Mouse (Mus musculus) gastrocnemius, adult 8-10 months (tissue): ENCODE results near the gene Eif4g1. TPM values are rescaled to one million over a fixed set of nuclear protein-coding genes. Genes with fewer than 3 reads are reported as not detected.

Source experiments
- DNase-seq, 2 experiments: peaks; one replicate each; pipeline ENCODE4 v3.0.0; 2022; ENCODE audit warnings: low spot score in 2 of 2
- total RNA-seq, 4 experiments: library from RNA; stranded (reverse); gene quantifications; 2 replicates each; pipeline ENCODE4 v1.2.4; 2022

Gene Eif4g1
- total RNA-seq, 4 experiments from 2014 or later = 448 to 476 (median 451) TPM

GRCm38 (mm10) chr16:20724338-20724748 lies 56.2 kb downstream of the Eif4g1 start:
- DNase-seq = no peak

DNA sequence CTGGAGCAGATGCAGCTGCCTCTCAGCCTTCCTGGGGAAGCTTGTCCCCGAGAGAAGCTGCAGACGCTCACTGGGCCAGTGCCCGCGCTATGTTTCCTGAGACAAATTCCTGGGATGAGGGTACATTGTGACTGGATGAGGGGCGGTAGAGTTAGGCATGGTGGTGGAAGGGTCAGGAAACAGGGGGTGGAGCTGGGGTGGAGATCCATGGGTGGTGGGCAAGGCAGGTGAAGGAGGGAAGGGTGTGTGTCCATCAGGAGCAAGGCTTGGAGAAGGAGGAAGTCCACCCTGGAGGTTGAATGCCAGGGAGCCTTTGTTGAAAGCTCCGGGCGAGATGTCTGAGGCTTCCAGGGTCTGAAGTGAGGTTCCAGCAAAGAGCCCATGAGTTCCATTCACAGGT lies 57.2 kb downstream of the Eif4g1 start:
- DNase-seq = no peak

GRCm38 (mm10) chr16:20725750-20726149 lies 57.6 kb downstream of the Eif4g1 start:
- no peak for DNase-seq

GRCm38 (mm10) chr16:20726384-20726783 lies 58.3 kb downstream of the Eif4g1 start:
- DNase-seq = no peak

GRCm38 (mm10) chr16:20730293-20730711 lies 62.2 kb downstream of the Eif4g1 start:
- DNase-seq = no peak

- DNase-seq = no peak
Measured at GRCm38 (mm10) chr16:20731688-20732087, 63.6 kb downstream of the Eif4g1 start.

- DNase-seq = no peak
Measured at GRCm38 (mm10) chr16:20732251-20732924, 64.3 kb downstream of the Eif4g1 start.

GRCm38 (mm10) chr16:20732925-20733730 lies 65.0 kb downstream of the Eif4g1 start, which contains the start of gene Chrd:
Chrd (plus strand) TSS chr16:20733127.
- peak; percentile 52 to 67 for DNase-seq

- no peak for DNase-seq
Measured at GRCm38 (mm10) chr16:20733731-20734730, 65.9 kb downstream of the Eif4g1 start, which contains the start of gene Thpo. Thpo (minus strand) TSS chr16:20734511.

- no peak for DNase-seq
Measured at GRCm38 (mm10) chr16:20735651-20736050, 67.5 kb downstream of the Eif4g1 start.

DNA sequence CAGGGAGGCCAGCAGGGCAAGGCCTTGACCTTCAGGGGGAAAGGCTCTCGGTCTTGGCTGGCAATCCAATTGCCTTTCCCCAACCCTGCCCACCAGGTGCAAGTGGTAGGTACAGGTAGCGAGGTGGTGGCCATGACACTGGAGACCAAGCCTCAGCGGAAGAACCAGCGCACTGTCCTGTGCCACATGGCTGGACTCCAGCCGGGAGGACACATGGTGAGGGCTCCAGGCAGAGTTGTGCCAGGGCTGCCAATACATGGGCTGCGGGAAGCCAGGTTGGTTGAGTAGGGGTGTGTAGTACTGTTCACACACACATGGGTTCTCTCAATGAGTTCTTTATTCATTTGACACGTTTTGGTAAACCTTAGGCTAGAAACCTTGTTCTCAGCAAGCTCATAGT lies 68.1 kb downstream of the Eif4g1 start:
- DNase-seq = no peak

DNA sequence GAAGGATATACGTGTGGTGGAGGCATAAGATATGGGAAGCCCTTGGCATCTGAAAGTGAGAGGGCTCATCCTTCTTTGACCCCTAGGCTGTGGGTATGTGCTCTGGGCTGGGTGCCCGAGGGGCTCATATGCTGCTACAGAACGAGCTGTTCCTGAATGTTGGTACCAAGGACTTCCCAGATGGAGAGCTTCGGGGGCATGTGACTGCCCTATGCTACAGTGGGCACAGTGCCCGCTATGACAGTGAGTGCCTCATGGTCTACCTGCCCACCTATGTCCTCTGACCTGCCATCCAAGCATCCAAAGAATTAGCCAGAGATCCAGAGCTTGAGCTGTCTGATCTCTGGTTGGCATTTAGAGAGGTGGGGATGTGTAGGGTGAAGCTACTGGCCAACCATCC lies 68.7 kb downstream of the Eif4g1 start:
- DNase-seq = no peak

DNA sequence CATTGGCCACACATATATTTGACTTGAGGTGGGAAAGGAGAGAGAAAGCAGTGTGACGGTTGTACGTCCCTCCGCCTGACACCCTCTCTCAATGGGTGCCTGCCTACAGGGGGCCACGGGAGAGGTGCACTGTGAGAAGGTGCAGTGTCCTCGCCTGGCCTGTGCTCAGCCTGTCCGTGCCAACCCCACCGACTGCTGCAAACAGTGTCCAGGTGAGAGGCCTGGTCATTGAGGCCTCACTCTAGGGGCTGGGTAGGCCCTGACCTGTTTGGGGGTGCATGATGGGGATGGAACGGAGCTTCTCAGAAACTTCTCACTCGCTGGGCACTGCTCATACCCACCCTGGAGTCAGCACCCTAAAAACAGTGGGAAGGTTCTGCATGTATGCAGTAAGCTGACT lies 71.7 kb downstream of the Eif4g1 start:
- DNase-seq = no peak

Other genes starting within 250 kb of the Eif4g1 start
- 10 to 100 TPM; 54.1 to 72.5 (median 64.8) TPM for gene Abcc5, start 241.9 kb upstream of the Eif4g1 start, total RNA-seq
- gene Eif2b5, start 169.5 kb upstream of the Eif4g1 start, total RNA-seq = 10 to 100 TPM; 53.8 to 71.3 (median 68.1) TPM
- 10 to 100 TPM; 24.5 to 30.0 (median 27.2) TPM for gene Dvl3, start 151.3 kb upstream of the Eif4g1 start, total RNA-seq
- 100 to 1,000 TPM; 113 to 138 (median 134) TPM for gene Ap2m1, start 132.8 kb upstream of the Eif4g1 start, total RNA-seq
- 10 to 100 TPM; 55.9 to 75.5 (median 66.6) TPM for gene Abcf3, start 119.7 kb upstream of the Eif4g1 start, total RNA-seq
- gene Vwa5b2, start 78.8 kb upstream of the Eif4g1 start, total RNA-seq = under 1 TPM in 1 of 4 experiments, not detected in 3; 0.13 TPM
- 1 to 10 TPM; 2.4 to 6.6 (median 4.4) TPM for gene Eef1akmt4, start 56.7 kb upstream of the Eif4g1 start, total RNA-seq
- under 1 TPM in 1 of 4 experiments, not detected in 3; 0.09 TPM for gene Gm49333, start 56.7 kb upstream of the Eif4g1 start, total RNA-seq
- gene Alg3, start 56.6 kb upstream of the Eif4g1 start, total RNA-seq = 10 to 100 TPM; 10.1 to 13.6 (median 12.2) TPM
- gene Camk2n2, start 47.0 kb upstream of the Eif4g1 start, total RNA-seq = 1 to 10 TPM in 1 of 4 experiments, under 1 TPM in 3; 0.41 to 1.5 (median 0.51) TPM
- gene Ece2, start 38.5 kb upstream of the Eif4g1 start, total RNA-seq = under 1 TPM in 3 of 4 experiments, not detected in 1; 0.12 to 0.40 (median 0.19) TPM
- gene Psmd2, start 16.7 kb upstream of the Eif4g1 start, total RNA-seq = 100 to 1,000 TPM; 253 to 300 (median 286) TPM
- gene Fam131a, start 24.9 kb downstream of the Eif4g1 start, total RNA-seq = 10 to 100 TPM; 48.8 to 74.6 (median 59.1) TPM
- 10 to 100 TPM in 2 of 4 experiments, 1 to 10 TPM in 2; 7.5 to 10.5 (median 9.9) TPM for gene Polr2h, start 49.4 kb downstream of the Eif4g1 start, total RNA-seq
- gene Clcn2, start 49.4 kb downstream of the Eif4g1 start, total RNA-seq = 1 to 10 TPM in 2 of 4 experiments, under 1 TPM in 2; 0.68 to 1.2 (median 1.1) TPM
- 1 to 10 TPM; 1.3 to 2.9 (median 2.3) TPM for gene Chrd, start 64.8 kb downstream of the Eif4g1 start, total RNA-seq
- 1 to 10 TPM; 4.8 to 7.1 (median 6.2) TPM for gene Thpo, start 66.2 kb downstream of the Eif4g1 start, total RNA-seq